Mouse (Mus musculus) stomach, postnatal 0 days (tissue): ENCODE data around the gene Kcnn3.

Experiments
- CTCF ChIP-seq: IDR thresholded peaks from 2 replicates; pipeline ENCODE4 v1.5.1; 2016; ENCODE audit warnings: antibody characterized with exemption, low read depth, mild to moderate bottlenecking, moderate library complexity
- EP300 ChIP-seq: optimal IDR thresholded peaks from 2 replicates; pipeline ENCODE3; 2016; ENCODE audit warnings: antibody characterized with exemption

- peak; percentile 76 for TF ChIP-seq CTCF
- TF ChIP-seq EP300, result no peak
Observed at GRCm38 (mm10) chr3:89512225-89512624, 7.7 kb upstream of the Kcnn3 start.
